Mouse (Mus musculus): Measurements from ENCODE around the gene Gm21969. TPM values are rescaled to one million over a fixed set of nuclear protein-coding genes. Genes with fewer than 3 reads are reported as not detected.

Gene Gm21969
- polyA plus RNA-seq, 1 experiment from 2014 or later: not detected

DNA sequence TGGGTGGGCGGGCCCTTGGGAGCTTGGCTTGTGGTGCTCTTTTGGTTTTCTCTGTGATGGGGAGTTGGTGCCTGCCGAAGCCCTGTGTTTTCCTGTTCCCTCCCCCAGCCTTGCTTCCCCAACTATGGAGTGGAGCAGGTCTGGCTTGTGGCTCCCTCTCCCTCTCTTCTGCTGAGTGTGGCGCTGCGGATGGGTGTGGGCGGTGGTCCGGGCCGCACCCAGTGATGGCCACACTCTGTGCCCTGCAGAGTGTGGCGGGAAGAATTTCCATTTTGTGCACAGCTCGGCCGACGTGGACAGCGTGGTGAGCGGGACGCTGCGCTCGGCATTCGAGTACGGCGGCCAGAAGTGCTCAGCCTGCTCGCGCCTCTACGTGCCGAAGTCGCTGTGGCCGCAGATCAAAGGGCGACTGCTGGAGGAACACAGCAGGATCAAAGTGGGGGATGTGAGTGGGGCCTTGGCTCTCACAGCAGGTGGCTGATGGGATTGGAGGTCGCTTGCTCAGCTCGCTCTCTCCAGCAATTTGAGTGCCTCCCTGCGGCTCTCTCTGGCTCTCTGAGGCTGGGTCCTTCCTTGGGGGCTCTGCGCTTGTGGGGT is 38.9 kb downstream of the Gm21969 start:
- Histone ChIP-seq H3K27ac (ENCODE audit: low read depth) (no peak overlapping the region), H3K4me2 (ENCODE audit: low read length) (peak overlapping the region; percentile 46), H3K9ac (ENCODE audit: low read length) (no peak overlapping the region), H3K4me3 (ENCODE audit: low read depth, low read length) (peak overlapping the region; percentile 8; the same call in 1 of the 2 replicates), H3K4me1 (replicated peaks; ENCODE audit: control insufficient read depth, insufficient read depth, low read length) (peaks cover 11% of the 10 kb centered on the region; the same call in 1 of the 2 replicates), H3K9me3 (ENCODE audit: control insufficient read depth, low read length) (no peaks in the 10 kb centered on the region), H3K27me3 (replicated peaks; ENCODE audit: control insufficient read depth, insufficient read depth, low read length) (peaks cover 25% of the 10 kb centered on the region), H3K36me3 (ENCODE audit: control insufficient read depth, insufficient read depth, low read length) (no peaks in the 10 kb centered on the region)
- DNase-seq (ENCODE audit: low spot score): peak; percentile 59
- no peak; the same call in 1 of the 2 replicates for ATAC-seq (replicated peaks; ENCODE audit: low FRiP score, low TSS enrichment, low read depth)
- 3% methylated on average over 29 of the region's 30 CpGs for WGBS

DNA sequence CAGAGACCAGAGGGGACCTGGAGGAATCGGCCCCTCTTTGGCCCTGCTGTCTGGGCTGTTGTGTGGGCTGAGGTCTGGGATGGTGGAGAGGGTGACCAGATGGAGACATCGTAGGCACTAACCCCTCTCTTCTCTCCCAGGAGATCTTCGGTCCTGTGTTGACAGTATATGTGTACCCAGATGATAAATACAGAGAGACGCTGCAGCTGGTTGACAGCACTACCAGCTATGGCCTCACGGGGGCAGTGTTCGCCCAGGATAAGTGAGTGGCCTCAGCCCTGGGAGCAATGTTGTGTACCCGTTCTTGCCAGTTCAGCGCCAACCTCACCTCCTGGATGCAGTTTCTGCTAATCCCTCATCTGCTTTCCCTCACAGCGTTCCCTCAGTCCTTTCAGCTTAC is 41.0 kb downstream of the Gm21969 start:
- Histone ChIP-seq H3K27ac (ENCODE audit: low read depth) (no peak overlapping the region), H3K9me3 (ENCODE audit: control insufficient read depth, low read length) (no peaks in the 10 kb centered on the region), H3K4me2 (ENCODE audit: low read length) (no peak overlapping the region), H3K9ac (ENCODE audit: low read length) (no peak overlapping the region), H3K4me3 (ENCODE audit: low read depth, low read length) (no peak overlapping the region), H3K4me1 (replicated peaks; ENCODE audit: control insufficient read depth, insufficient read depth, low read length) (peaks cover 11% of the 10 kb centered on the region; the same call in 1 of the 2 replicates), H3K36me3 (ENCODE audit: control insufficient read depth, insufficient read depth, low read length) (peaks cover 10% of the 10 kb centered on the region), H3K27me3 (replicated peaks; ENCODE audit: control insufficient read depth, insufficient read depth, low read length) (peaks cover 25% of the 10 kb centered on the region)
- DNase-seq (ENCODE audit: low spot score) (peak; percentile 95), ATAC-seq (replicated peaks; ENCODE audit: low FRiP score, low TSS enrichment, low read depth) (no peak; the same call in 1 of the 2 replicates)
- 14% methylated on average over 9 of the region's 9 CpGs for WGBS

DNA sequence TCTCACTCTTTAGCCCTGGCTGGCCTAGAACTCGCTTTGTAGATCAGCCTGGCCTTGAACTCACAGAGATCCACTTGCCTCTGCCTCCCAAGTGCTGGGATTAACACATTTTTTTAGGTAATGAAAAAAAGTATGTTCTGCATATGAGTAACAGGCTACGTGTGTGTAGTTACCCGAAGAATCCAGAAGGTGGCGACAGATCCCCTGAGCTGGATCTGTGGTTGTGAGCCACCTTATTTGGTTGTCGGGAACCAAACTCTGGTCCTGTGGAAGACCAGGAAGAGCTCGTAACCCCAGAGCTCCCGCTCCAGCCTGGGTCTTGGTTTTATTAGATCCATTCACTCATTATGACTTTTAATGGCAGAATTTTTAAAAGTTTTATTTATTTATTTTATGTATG is 43.9 kb downstream of the Gm21969 start:
- WGBS: 83% methylated on average over 7 of the region's 7 CpGs
- H3K36me3 ChIP-seq (ENCODE audit: control insufficient read depth, insufficient read depth, low read length): peaks cover 10% of the 10 kb centered on the region
- ATAC-seq (replicated peaks; ENCODE audit: low FRiP score, low TSS enrichment, low read depth): no peak

DNA sequence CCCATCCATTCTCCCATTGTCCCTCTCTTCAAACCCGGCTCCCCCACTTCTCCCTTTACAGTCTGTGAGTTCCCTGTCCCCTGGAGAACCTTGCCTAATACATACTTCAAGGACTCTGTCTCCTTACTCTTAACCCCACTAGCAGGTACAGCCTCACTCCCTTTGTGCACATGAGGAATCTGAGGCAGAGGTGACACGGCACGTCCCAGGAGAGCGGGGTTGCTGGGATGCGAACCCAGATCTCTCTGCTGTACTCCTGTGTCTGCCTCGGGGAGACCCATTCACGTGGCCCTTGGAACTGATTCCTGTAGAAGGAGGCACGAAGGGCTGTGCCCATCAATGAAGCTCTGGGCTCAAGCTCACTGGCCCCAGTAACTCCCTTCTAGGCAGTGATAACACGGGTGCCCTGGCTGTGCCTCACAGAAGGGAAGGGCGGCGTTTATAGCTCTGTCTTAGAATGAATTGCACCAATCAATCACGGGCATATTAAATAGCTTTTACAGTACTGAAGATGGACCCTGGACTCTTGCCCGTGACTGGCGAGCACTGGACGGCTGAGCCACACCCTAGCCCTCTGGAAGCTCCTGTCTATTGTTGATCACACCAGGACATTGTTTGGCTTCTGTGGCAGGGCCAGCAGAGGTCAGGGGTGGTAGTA is 47.2 kb downstream of the Gm21969 start:
- 0 out of 2 replicates have a peak overlapping the region, but pooled peaks have one; percentile 20 for H3K27ac ChIP-seq (ENCODE audit: low read depth)
- H3K36me3 ChIP-seq (ENCODE audit: control insufficient read depth, insufficient read depth, low read length): peaks cover 10% of the 10 kb centered on the region
- no peak for DNase-seq (ENCODE audit: low spot score)
- WGBS: 69% methylated on average over 15 of the region's 15 CpGs
- no peaks in the 10 kb centered on the region for H3K4me1 ChIP-seq (replicated peaks; ENCODE audit: control insufficient read depth, insufficient read depth, low read length)
- no peak overlapping the region for H3K4me2 ChIP-seq (ENCODE audit: low read length)
- peak; percentile 84 for ATAC-seq (replicated peaks; ENCODE audit: low FRiP score, low TSS enrichment, low read depth)
- H3K4me3 ChIP-seq (ENCODE audit: low read depth, low read length): no peak overlapping the region
- no peaks in the 10 kb centered on the region for H3K27me3 ChIP-seq (replicated peaks; ENCODE audit: control insufficient read depth, insufficient read depth, low read length)
- no peaks in the 10 kb centered on the region for H3K9me3 ChIP-seq (ENCODE audit: control insufficient read depth, low read length)
- no peak overlapping the region for H3K9ac ChIP-seq (ENCODE audit: low read length)

More for the DNA sequence above, 43.9 kb downstream of the Gm21969 start:
- no peak for DNase-seq (ENCODE audit: low spot score)
- Histone ChIP-seq H3K9me3 (ENCODE audit: control insufficient read depth, low read length) (no peaks in the 10 kb centered on the region), H3K9ac (ENCODE audit: low read length) (no peak overlapping the region), H3K4me3 (ENCODE audit: low read depth, low read length) (no peak overlapping the region), H3K4me1 (replicated peaks; ENCODE audit: control insufficient read depth, insufficient read depth, low read length) (peaks cover 3% of the 10 kb centered on the region; the same call in 1 of the 2 replicates), H3K27ac (ENCODE audit: low read depth) (no peak overlapping the region), H3K27me3 (replicated peaks; ENCODE audit: control insufficient read depth, insufficient read depth, low read length) (peaks cover 12% of the 10 kb centered on the region), H3K4me2 (ENCODE audit: low read length) (no peak overlapping the region)

DNA sequence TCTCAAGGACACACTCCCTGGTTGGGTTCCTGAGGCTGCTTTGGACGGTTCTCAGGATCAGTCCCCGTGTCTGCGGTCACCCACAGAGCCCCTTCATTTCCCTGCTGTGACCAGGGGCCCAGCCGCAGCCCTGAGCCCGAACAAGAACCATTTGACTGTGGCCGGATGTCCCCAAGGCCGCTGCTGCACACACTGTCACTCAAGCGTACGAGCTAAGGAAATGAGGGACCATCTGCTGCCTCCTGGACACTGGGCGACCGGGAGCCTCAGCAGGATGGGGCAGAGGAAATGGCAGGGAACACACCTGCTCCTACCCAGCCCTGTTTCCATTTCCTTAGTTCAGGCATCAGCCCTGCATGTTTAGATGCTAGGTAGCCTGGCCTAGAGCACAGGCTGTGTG is 47.9 kb downstream of the Gm21969 start:
- no peaks in the 10 kb centered on the region for H3K9me3 ChIP-seq (ENCODE audit: control insufficient read depth, low read length)
- no peak overlapping the region for H3K9ac ChIP-seq (ENCODE audit: low read length)
- DNase-seq (ENCODE audit: low spot score) (no peak), ATAC-seq (replicated peaks; ENCODE audit: low FRiP score, low TSS enrichment, low read depth) (no peak)
- WGBS: 68% methylated on average over 11 of the region's 11 CpGs
- no peak overlapping the region for H3K4me3 ChIP-seq (ENCODE audit: low read depth, low read length)
- no peaks in the 10 kb centered on the region for H3K27me3 ChIP-seq (replicated peaks; ENCODE audit: control insufficient read depth, insufficient read depth, low read length)
- H3K36me3 ChIP-seq (ENCODE audit: control insufficient read depth, insufficient read depth, low read length): peaks cover 10% of the 10 kb centered on the region
- no peaks in the 10 kb centered on the region for H3K4me1 ChIP-seq (replicated peaks; ENCODE audit: control insufficient read depth, insufficient read depth, low read length)
- peak overlapping the region; percentile 20; the same call in 1 of the 2 replicates for H3K27ac ChIP-seq (ENCODE audit: low read depth)
- no peak overlapping the region for H3K4me2 ChIP-seq (ENCODE audit: low read length)

DNA sequence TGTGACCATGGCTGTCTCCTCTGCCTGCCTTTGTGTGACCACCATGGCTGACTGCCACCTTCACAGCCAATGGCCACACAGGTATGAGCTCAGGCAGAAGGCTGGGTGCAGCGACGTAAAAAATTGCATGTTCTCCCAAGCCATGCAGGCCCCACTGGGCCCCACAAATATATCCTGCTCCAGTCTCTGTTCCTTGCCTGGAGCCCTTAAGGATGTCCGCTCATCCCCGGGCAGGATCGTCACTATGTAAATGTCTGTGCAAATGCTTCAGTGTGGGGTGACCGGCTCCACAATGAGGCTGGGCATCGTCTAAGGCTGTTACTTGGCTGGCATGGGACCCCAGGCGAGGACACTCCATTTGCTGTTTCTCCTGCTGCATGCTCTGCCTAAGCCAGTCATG is 50.3 kb downstream of the Gm21969 start, which contains the start of gene Tas1r2:
Gene Tas1r2 (plus strand): TSS at position 301 of the 400 bp plus-strand sequence.
- Histone ChIP-seq H3K4me2 (ENCODE audit: low read length) (no peak within 1 kb of the TSS), H3K9ac (ENCODE audit: low read length) (no peak within 1 kb of the TSS), H3K4me1 (replicated peaks; ENCODE audit: control insufficient read depth, insufficient read depth, low read length) (no peaks in the 10 kb centered on the region), H3K27ac (ENCODE audit: low read depth) (no peak within 1 kb of the TSS), H3K27me3 (replicated peaks; ENCODE audit: control insufficient read depth, insufficient read depth, low read length) (no peaks in the 10 kb centered on the region), H3K36me3 (ENCODE audit: control insufficient read depth, insufficient read depth, low read length) (peaks cover 5% of the 10 kb centered on the region), H3K9me3 (ENCODE audit: control insufficient read depth, low read length) (no peaks in the 10 kb centered on the region), H3K4me3 (ENCODE audit: low read depth, low read length) (no peak within 1 kb of the TSS)
- no peak for DNase-seq (ENCODE audit: low spot score)
- ATAC-seq (replicated peaks; ENCODE audit: low FRiP score, low TSS enrichment, low read depth): no peak
- WGBS: 82% methylated on average over 8 of the region's 8 CpGs

DNA sequence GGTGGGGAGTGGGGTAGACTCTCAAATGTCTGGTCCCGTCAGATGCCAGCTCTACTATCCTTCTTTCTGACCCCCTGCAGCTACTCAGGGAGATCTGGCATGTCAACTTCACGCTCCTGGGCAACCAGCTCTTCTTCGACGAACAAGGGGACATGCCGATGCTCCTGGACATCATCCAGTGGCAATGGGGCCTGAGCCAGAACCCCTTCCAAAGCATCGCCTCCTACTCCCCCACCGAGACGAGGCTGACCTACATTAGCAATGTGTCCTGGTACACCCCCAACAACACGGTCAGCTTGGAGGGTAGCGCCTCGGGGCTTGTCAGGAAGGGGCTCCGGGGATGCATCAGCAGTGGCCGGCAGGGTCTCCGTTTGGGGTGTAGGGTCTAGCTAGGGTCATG is 58.9 kb downstream of the Gm21969 start:
- H3K9me3 ChIP-seq (ENCODE audit: control insufficient read depth, low read length): no peaks in the 10 kb centered on the region
- H3K4me2 ChIP-seq (ENCODE audit: low read length): no peak overlapping the region
- no peaks in the 10 kb centered on the region for H3K4me1 ChIP-seq (replicated peaks; ENCODE audit: control insufficient read depth, insufficient read depth, low read length)
- no peaks in the 10 kb centered on the region for H3K36me3 ChIP-seq (ENCODE audit: control insufficient read depth, insufficient read depth, low read length)
- no peak for ATAC-seq (replicated peaks; ENCODE audit: low FRiP score, low TSS enrichment, low read depth)
- no peak overlapping the region for H3K4me3 ChIP-seq (ENCODE audit: low read depth, low read length)
- H3K9ac ChIP-seq (ENCODE audit: low read length): no peak overlapping the region
- DNase-seq (ENCODE audit: low spot score): no peak
- WGBS: 90% methylated on average over 14 of the region's 14 CpGs
- no peak overlapping the region for H3K27ac ChIP-seq (ENCODE audit: low read depth)
- H3K27me3 ChIP-seq (replicated peaks; ENCODE audit: control insufficient read depth, insufficient read depth, low read length): no peaks in the 10 kb centered on the region

DNA sequence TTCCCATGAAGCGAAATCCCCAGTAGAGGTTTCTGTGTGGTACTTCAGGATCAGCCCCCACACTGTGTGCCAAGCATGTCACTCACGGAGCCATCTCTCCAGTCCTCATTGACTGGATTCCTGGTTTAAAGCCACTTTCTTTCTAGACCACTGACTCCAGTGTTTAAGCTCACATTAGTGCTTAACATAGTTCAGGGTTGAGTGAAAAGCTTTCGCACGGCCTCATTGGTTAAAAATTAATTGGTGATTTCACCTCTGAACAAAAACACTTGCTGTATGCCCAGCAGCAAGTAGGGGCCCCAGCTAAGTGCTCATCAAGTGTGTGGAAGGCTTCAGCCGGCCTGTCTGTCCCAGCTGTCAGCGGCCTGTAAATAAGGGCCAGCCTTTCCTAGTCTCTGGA is 64.6 kb downstream of the Gm21969 start:
- Histone ChIP-seq H3K4me3 (ENCODE audit: low read depth, low read length) (no peak overlapping the region), H3K27ac (ENCODE audit: low read depth) (no peak overlapping the region), H3K4me1 (replicated peaks; ENCODE audit: control insufficient read depth, insufficient read depth, low read length) (no peaks in the 10 kb centered on the region), H3K36me3 (ENCODE audit: control insufficient read depth, insufficient read depth, low read length) (no peaks in the 10 kb centered on the region), H3K27me3 (replicated peaks; ENCODE audit: control insufficient read depth, insufficient read depth, low read length) (no peaks in the 10 kb centered on the region), H3K9me3 (ENCODE audit: control insufficient read depth, low read length) (no peaks in the 10 kb centered on the region), H3K9ac (ENCODE audit: low read length) (no peak overlapping the region), H3K4me2 (ENCODE audit: low read length) (no peak overlapping the region)
- DNase-seq (ENCODE audit: low spot score) (no peak), ATAC-seq (replicated peaks; ENCODE audit: low FRiP score, low TSS enrichment, low read depth) (no peak)
- 65% methylated on average over 6 of the region's 6 CpGs for WGBS
